Mouse (Mus musculus): Measurements from ENCODE around the gene Rhod. TPM values are rescaled to one million over a fixed set of nuclear protein-coding genes. Genes with fewer than 3 reads are reported as not detected.
A peak's percentile ranks its signal among the peaks of the same experiment; 100 is the strongest.
"Not testable (repeated sequence)": the region's sequence is repeated elsewhere in the genome, so short reads cannot be mapped to it uniquely, and the experiment has no call there.

Gene Rhod
- total RNA-seq, 2 experiments from 2014 or later, result 11.4 to 12.1 TPM

DNA sequence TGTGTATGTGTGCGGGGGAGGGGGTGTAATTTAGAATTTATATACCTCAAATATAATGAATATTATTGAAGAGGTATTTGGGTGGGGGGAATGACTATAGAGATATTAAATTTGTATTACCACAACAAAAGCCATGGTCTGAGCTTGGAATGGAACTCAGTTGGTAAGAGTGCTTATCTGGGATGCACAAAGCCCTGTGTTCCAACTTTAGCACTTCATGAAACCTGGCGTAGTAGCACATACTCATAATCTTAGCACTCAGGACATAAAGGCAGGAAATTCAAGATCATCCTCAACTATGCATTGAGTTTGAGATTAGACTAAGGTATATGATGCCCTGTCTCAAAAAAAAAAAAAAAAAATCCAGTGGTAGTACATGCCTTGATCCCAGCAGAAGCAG lies 34.4 kb downstream of the Rhod start:
- no peak for DNase-seq

DNA sequence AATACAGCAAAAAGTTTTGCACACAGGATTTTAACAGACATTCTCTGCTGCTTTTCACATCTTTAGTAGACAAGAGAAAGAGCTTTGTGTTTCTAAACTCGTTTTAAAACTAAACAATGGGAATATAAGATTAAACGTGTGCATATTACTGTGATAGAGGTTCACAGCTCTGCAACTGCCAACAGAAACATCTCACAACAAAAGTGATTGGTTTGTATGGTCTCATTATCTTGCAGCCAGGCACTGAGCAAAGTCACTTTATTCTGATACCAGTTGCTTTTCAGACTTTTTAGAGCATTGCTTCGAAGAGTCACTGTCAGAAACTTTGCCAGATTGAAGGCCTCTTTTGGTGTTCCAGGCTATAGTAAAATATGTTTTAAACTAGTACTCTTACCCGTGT lies 40.3 kb downstream of the Rhod start:
- DNase-seq, result no peak

DNA sequence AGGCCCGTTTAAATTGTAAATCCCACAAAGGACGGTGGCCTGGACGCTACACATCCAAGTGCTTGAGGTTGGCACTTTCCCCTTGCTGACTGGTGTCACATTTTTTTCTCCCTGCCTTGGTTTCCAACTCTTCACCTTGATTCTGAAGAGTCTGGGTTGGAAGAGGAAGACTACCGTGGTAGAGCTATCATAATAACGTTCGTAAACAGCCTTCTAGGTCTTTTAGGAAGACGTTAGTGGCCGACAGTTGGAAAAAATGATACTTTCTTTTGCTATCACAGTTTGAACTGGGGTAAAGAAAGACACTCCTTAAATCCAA lies 40.6 kb downstream of the Rhod start:
- no peak for DNase-seq

DNA sequence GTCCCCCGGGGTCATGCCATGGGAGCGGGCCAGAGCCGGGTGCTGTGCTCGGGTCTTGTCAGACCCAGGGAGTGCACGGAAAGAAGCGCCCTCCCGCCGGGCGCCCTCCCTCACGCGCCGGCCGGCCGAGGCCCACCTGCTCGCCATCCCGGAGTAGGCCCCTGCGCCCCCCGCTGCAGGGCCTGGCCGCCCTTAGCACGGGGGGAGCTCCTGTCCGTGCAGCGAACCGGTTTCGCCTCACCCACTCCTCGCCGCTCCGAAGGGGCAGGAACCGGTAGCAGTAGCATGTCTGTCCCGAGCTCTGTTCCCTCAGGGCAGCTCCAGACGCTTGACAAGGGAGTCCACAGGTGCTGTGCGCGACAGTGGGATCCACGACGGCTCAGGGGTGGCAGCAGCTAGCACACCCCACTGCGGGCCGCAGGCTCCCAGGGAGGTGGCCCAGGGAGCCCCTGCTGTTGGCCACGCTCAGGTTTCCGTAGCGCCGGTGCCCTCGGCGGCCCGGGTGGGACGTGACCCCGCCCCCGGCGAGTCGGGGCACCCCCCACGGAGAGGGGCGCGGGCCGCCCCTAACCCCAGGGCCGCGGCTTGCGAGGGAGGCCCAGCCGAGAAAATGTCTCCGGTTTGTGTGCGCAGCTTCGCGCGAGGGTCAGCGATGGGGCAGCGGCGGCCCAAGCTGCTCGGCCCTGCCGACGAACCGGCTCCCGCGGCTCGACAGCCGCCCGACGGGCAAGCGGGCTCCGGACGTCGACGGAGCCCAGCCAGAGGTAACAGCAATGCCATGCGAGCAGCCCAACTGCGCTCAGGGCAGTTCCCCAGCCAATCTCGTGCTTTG lies 41.2 kb downstream of the Rhod start, which contains the start of gene Kdm2a:
TSS of gene Kdm2a (minus strand) at position 488 of the 832 bp plus-strand sequence.
- DNase-seq, result peak; percentile 65

DNA sequence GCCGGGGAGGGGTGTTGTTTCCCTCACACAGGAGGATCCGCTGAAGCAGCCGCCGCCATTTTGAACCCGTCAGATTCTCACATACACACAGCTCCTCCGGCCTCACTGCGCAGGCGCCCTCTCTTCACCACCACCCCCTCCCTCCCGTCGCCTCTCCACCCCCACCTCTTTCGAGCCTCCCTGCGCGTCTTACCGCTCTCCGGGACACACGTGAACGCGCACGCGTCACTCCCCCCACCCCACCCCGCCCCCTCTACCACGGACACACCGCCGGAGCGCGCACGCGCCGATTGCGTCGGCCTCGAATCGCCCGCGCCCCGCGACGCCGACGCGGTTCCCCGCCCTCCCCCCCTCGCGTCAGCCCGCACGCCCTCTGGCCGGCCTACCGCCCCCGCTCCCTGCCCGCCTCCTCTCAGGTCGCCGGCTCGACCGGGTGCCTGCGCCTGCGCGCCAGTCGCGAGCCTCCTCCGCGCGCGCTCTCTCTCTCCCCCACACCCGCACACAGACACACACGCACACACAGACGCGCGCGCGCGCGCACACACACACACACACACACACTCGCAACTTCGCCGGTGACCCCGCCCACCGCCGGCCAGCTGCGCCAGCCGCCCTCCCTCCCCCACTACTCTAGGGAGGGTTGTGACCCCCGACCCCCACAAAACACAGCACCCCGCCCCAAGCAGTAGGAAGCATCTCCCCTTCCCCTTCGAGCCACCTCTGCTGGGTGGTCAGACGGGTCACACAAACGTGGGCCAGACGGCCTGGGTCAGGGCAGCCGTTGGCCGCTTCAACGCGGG lies 42.0 kb downstream of the Rhod start:
- DNase-seq, result peak; percentile 97

DNA sequence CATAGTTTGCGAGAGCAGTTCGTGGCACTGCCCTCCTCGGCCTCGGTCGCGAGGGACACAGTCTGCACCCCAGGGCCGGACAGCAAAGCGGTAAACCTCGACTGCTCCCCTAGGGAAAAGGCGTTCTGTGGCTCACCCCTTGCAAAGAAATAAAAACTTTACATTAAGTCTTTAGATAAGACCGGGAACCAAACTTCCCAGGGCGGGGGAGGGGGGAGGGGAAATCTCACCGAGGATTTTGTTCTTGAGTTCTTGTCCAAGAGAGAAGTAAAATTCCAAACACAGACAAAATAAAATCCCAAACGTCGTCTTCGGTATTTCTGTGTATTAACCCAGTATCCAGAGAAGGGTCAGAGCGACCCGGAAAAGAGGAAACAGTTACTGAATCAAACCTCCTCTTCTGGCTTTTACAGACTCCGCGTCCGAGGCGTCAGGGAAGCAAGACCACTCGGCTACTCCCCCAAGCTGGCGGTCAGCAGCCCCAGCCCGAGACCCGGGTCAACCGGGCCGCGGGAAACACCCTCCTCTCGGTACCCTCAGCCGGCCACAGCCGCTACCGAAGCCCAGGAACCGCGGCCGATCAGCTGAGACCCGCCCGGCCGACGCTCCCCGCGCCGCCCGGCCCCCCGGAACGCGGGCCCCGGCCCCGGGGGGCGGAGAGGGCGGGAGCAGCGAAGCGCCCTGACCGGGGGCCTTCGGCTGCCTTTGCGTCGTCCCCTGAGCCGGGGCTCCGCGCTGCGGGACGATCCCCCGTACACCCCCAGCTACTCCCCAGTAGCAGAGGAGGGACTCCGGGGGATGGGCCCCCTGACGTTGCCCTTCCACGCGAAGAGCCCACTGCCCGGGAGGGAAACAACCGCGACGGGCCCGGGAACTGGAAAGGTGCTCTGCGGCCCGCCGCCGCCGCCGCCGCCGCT lies 42.9 kb downstream of the Rhod start:
- peak; percentile 46 for DNase-seq

DNA sequence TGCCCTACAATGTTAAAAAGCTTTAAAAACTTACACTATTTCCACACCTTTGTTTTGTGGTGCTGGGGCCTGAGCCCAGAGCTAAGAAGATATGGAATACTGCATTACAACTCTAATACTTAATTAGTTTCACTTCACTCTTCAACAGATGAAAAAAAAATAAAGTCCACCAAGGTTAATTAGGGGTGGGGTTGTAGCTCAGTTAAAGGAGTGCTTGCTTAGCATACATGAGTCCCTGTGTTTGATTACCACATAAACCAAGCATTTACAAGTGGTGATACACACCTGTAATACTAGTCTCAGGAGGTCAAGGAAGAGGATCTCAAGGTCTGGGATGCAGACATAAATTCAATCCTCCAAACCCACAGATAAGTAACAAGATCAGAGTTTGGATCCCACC lies 52.0 kb downstream of the Rhod start:
- DNase-seq, result no peak

DNA sequence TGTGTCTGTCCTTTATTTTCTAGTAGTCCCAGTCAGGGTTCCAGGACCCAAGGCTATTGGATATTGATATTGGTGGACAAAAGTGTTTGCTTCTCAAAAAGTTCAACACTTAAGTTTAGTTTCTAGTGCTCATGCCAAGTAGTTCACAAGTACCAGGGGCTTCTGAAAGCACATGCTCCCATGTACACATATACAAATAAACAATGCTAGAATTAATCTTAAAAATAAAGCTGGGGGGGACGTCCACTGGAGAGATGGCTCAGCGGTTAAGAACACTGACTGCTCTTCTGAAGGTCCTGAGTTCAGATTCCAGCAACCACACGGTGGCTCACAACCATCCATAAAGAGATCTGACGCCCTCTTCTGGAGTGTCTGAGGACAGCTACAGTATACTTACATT lies 54.2 kb downstream of the Rhod start:
- DNase-seq, result no peak

DNA sequence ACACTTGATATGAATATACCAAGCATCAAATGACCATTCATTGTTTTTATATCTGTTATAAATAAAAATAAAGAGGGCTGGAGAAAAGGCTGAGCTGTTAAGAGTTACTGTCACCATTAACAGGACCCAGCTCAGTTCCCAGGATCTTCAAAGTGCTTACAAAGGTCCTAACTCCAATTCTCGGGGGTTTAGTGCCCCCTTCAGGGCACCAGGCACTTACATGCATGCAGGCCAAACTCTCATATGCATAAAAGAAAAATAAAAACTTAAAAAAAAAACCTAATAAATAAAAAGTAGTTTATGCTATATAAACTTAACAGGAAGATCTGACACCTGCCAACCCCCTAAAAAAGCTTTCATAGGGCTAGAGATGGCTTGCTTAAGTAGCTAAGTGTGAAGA lies 54.9 kb downstream of the Rhod start:
- DNase-seq, result no peak

DNA sequence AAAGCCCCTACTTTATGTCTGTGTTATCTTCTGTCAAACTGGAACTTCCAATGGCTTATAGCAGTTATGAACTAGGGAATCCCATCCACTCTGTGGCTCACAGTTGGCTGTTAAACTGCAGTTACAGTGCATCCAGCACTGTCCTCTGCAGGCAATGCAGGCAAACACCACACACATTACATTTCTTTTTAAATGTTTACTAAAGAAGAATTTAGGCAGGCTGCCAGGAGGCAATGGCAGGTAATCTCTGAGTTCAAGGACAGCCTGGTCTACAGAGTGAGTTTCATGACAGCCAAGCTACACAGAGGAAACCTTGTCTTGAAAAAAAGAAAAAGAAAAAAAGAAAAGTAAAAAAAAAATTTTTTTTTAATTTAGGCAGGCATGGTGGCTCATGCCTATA lies 55.9 kb downstream of the Rhod start:
- DNase-seq, result no peak

DNA sequence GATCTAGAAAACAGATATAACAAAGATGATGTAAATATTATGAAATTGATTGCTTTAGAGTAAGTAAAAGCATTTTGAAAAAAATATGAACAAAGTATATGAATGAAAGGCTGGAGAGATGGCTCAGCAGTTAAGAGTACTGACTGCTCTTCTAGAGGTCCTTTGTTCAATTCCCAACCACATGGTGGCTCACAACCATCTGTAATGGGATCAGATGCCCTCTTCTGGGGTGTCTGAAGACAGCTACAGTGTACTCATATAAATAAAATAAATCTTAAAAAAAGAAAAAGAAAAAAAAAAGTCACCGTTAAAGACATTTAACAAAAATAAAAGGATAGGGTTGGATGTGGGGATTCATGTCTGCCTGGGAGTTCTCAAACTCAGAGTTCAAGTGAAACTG lies 56.9 kb downstream of the Rhod start:
- DNase-seq, result not testable (repeated sequence)

Other genes starting within 250 kb of the Rhod start
- 1 to 10 TPM; 2.0 to 2.1 TPM for gene Tbc1d10c, start 248.1 kb downstream of the Rhod start, total RNA-seq (2021)
- 100 to 1,000 TPM; 481 to 484 TPM for gene Ppp1ca, start 247.4 kb downstream of the Rhod start, total RNA-seq (2021)
- gene Rad9a, start 237.8 kb downstream of the Rhod start, total RNA-seq (2021), result 1 to 10 TPM; 8.3 to 8.4 TPM
- gene Clcf1, start 225.2 kb downstream of the Rhod start, total RNA-seq (2021), result 1 to 10 TPM; 2.1 to 2.7 TPM
- gene AC109138.7, start 225.1 kb downstream of the Rhod start, total RNA-seq (2021), result not detected
- gene Pold4, start 207.5 kb downstream of the Rhod start, total RNA-seq (2021), result 10 to 100 TPM; 11.0 to 11.2 TPM
- gene Ssh3, start 170.3 kb downstream of the Rhod start, total RNA-seq (2021), result 1 to 10 TPM; 8.4 to 9.0 TPM
- 1 to 10 TPM; 1.1 to 1.3 TPM for gene Ankrd13d, start 156.3 kb downstream of the Rhod start, total RNA-seq (2021)
- 10 to 100 TPM; 46.2 to 54.0 TPM for gene Grk2, start 133.2 kb downstream of the Rhod start, total RNA-seq (2021)
- gene Kdm2a, start 41.1 kb downstream of the Rhod start, total RNA-seq (2021), result 10 to 100 TPM; 57.1 to 59.1 TPM
- under 1 TPM; 0.74 to 0.98 TPM for gene Syt12, start 38.0 kb upstream of the Rhod start, total RNA-seq (2021)
- not detected for gene 2010003K11Rik, start 59.2 kb upstream of the Rhod start, total RNA-seq (2021)
- gene Pcx, start 71.0 kb upstream of the Rhod start, total RNA-seq (2021), result 1 to 10 TPM; 6.9 to 8.8 TPM
- 10 to 100 TPM; 19.1 to 20.5 TPM for gene Lrfn4, start 176.2 kb upstream of the Rhod start, total RNA-seq (2021)
- gene Rce1, start 186.2 kb upstream of the Rhod start, total RNA-seq (2021), result 10 to 100 TPM; 16.1 to 18.0 TPM